Mouse (Mus musculus) right cerebral cortex, adult 2 months (tissue): Measurements from ENCODE around the gene Scml4.

ENCODE experiments used
- DNase-seq, 2 experiments: peaks; one replicate each; pipeline ENCODE4 v3.0.0; 2021 to 2022; ENCODE audit warnings: low spot score in 2 of 2

Gene Scml4

GRCm38 (mm10) chr10:42995484-42995895, 135.3 kb downstream of the Scml4 start:
- no peak for DNase-seq

- no peak for DNase-seq
Observed at GRCm38 (mm10) chr10:42997278-42997677, 137.1 kb downstream of the Scml4 start.

- no peak for DNase-seq
Observed at GRCm38 (mm10) chr10:42999324-42999723, 139.2 kb downstream of the Scml4 start.

- DNase-seq = no peak
Observed at GRCm38 (mm10) chr10:43001433-43001832, 141.3 kb downstream of the Scml4 start.

GRCm38 (mm10) chr10:43002066-43002678, 142.0 kb downstream of the Scml4 start:
- no peak for DNase-seq

GRCm38 (mm10) chr10:43002721-43003465, 142.7 kb downstream of the Scml4 start:
- DNase-seq = no peak

- no peak for DNase-seq
Observed at GRCm38 (mm10) chr10:43003466-43003757, 143.2 kb downstream of the Scml4 start.

- no peak for DNase-seq
Observed at GRCm38 (mm10) chr10:43004174-43004734, 144.1 kb downstream of the Scml4 start.

- no peak for DNase-seq
Observed at GRCm38 (mm10) chr10:43005031-43005430, 144.9 kb downstream of the Scml4 start.

- DNase-seq = no peak
Observed at GRCm38 (mm10) chr10:43005677-43006076, 145.5 kb downstream of the Scml4 start.

GRCm38 (mm10) chr10:43006534-43006933, 146.4 kb downstream of the Scml4 start:
- DNase-seq = no peak

- no peak for DNase-seq
Observed at GRCm38 (mm10) chr10:43008116-43008515, 147.9 kb downstream of the Scml4 start.
